Mouse (Mus musculus): ENCODE data around the gene Armc9. TPM values are rescaled to one million over a fixed set of nuclear protein-coding genes. Genes with fewer than 3 reads are reported as not detected.

Gene Armc9
- polyA plus RNA-seq, 1 experiment from 2014 or later = 15.2 TPM

DNA sequence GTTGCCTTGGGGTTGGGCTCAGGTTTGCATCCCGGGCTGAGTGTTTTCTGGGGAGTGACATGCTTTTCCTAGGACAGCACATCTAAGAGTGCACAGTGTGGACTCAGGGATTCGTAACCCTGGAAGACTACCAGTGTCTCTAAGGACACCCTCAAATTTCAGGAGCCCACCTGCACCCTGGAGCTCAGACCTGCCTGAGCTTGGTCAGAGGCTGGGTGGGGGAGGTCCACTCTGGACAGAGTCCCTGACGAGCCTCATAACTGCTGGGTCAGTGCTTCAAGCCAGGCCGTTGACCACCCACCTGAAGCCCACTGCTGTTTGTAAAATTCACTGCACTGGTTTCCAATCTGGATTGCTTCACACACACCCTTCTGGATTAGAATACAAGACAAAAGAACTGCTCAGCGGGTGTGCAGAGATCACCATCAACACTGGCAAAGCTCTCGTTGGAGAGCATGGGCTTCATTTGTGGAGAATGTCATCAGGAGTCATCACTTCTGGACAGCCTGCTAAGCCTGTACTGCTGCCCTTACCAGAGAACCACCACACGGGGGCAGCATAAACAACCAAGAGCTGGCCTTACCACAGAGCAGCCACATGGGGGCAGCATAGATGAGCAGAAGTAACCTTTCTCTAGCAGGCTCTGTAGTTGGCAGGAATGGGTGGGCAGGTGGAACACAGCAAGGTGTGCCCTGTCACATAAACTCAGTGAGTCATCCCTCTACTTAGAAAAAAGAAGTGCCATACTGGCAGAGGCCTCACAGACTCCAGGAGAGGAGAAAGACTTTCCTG is 24.1 kb downstream of the Armc9 start:
- 36% methylated on average over 7 of the region's 7 CpGs for WGBS (ENCODE audit: insufficient replicate concordance)
- peak; percentile 59 for ATAC-seq

DNA sequence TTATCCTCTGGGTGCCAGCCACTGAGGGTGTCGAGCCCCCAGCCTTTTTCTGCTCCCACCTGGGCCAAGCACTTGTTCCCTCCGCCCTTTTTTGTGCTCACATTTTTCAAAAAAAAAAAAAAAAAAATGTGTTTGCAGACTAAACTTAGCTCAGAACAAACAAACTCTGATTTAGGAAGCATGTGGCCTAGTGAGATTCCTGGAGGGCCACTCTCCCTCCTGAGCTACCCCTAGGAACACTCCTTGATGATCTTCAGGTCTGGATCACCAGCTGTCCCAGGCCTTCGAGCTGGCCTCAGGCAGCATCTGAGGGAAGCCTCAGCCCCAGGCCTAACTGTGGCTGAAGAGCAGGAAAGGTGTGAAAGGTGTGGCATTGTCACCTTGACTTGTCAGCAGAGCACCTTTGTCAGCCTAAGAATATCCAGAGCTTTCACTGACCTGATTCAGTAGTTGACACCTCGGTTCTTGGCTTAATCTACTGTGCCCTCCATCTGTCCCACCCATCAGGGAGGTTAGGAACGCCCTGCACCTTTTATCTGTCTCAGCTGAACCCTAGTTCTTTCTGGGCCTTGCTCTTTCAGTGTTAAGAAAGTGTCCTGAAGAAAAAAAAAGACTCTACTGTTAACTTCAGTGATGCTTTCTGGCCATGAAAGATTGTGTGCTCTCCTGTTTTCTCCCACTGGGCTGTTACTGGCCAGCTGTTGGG is 27.6 kb downstream of the Armc9 start:
- peak overlapping the region; percentile 11; the same call in 1 of the 2 replicates for H3K4me2 ChIP-seq
- 49% methylated on average over 5 of the region's 5 CpGs for WGBS (ENCODE audit: insufficient replicate concordance)
- H3K36me3 ChIP-seq = no peaks in the 10 kb centered on the region; the same call in 1 of the 2 replicates
- H3K9me3 ChIP-seq (replicated peaks) = no peaks in the 10 kb centered on the region
- H3K9ac ChIP-seq = 0 out of 2 replicates have a peak overlapping the region, but pooled peaks have one; percentile 12
- peak overlapping the region; percentile 61 for H3K27ac ChIP-seq
- peaks cover 19% of the 10 kb centered on the region for H3K4me1 ChIP-seq
- ATAC-seq = peak; percentile 75
- no peak overlapping the region for H3K4me3 ChIP-seq
- no peaks in the 10 kb centered on the region for H3K27me3 ChIP-seq (replicated peaks)

More for the DNA sequence above, 24.1 kb downstream of the Armc9 start:
- Histone ChIP-seq H3K9ac (no peak overlapping the region), H3K36me3 (peaks cover 28% of the 10 kb centered on the region), H3K4me2 (no peak overlapping the region), H3K4me1 (peaks cover 19% of the 10 kb centered on the region), H3K4me3 (no peak overlapping the region), H3K9me3 (replicated peaks) (no peaks in the 10 kb centered on the region), H3K27me3 (replicated peaks) (no peaks in the 10 kb centered on the region), H3K27ac (no peak overlapping the region)

- no peaks in the 10 kb centered on the region for H3K9me3 ChIP-seq (replicated peaks)
- H3K4me1 ChIP-seq = peaks cover 21% of the 10 kb centered on the region
- no peak for ATAC-seq
- WGBS (ENCODE audit: insufficient replicate concordance) = 56% methylated on average over 4 of the region's 4 CpGs
- H3K27ac ChIP-seq = no peak overlapping the region
- H3K36me3 ChIP-seq = 0 out of 2 replicates have a peak, but pooled peaks cover under 1% of the 10 kb centered on the region
- no peak overlapping the region for H3K4me2 ChIP-seq
- H3K9ac ChIP-seq = no peak overlapping the region
- H3K27me3 ChIP-seq (replicated peaks) = no peaks in the 10 kb centered on the region
- H3K4me3 ChIP-seq = no peak overlapping the region
Observed at GRCm38 (mm10) chr1:86183577-86184263, 29.1 kb downstream of the Armc9 start.

DNA sequence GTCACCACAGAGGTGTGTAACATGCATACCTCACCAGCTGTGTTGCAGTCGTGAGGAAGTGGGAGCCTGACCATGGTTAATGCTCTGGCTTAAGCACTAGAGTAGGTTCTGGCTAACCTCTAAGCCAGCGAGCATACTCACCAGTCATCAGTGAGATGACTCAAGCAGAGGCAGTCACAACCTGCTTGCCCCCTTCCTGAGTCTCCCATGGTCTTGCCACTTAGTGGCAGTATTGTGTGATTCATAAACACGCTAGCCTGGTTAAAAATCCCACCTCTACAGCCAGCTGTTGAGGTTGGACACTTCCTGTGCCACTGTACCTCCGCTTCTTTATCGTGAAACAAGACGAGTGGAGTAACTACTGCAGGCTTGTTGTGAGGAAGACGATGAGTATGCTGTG is 32.2 kb downstream of the Armc9 start:
- H3K9me3 ChIP-seq (replicated peaks) = no peaks in the 10 kb centered on the region
- H3K4me2 ChIP-seq = no peak overlapping the region
- H3K36me3 ChIP-seq = peaks cover 9% of the 10 kb centered on the region
- H3K4me1 ChIP-seq = peaks cover 23% of the 10 kb centered on the region
- WGBS (ENCODE audit: insufficient replicate concordance) = 59% methylated on average over 7 of the region's 7 CpGs
- H3K4me3 ChIP-seq = no peak overlapping the region
- no peak overlapping the region for H3K9ac ChIP-seq
- no peak for ATAC-seq
- H3K27ac ChIP-seq = no peak overlapping the region
- H3K27me3 ChIP-seq (replicated peaks) = no peaks in the 10 kb centered on the region

DNA sequence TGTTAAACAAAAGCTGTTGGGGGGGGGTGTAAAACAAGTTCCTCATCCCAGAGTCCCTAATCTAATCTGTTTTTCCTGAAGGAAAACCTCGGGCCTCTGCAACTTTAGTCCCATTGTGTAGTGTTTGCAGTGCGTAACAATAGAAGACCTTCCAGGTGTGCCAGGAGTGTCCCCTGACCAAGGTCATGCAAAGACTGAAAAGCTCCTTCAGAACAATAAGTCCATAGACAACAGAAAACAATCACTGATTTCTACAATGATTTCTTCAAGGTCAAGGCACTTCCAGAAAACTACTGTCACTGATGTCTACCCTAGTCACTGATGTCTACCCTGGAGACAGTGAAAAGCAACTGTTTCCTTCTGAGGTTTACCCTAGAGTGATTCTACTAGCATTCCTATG is 33.3 kb downstream of the Armc9 start:
- no peaks in the 10 kb centered on the region for H3K9me3 ChIP-seq (replicated peaks)
- no peaks in the 10 kb centered on the region for H3K27me3 ChIP-seq (replicated peaks)
- peaks cover 12% of the 10 kb centered on the region for H3K4me1 ChIP-seq
- H3K9ac ChIP-seq = no peak overlapping the region
- peaks cover 12% of the 10 kb centered on the region for H3K36me3 ChIP-seq
- H3K4me2 ChIP-seq = no peak overlapping the region
- no peak for ATAC-seq
- no peak overlapping the region for H3K4me3 ChIP-seq
- H3K27ac ChIP-seq = no peak overlapping the region
- WGBS (ENCODE audit: insufficient replicate concordance) = 52% methylated on average over 2 of the region's 2 CpGs

- H3K36me3 ChIP-seq = peaks cover 15% of the 10 kb centered on the region
- H3K27me3 ChIP-seq (replicated peaks) = no peaks in the 10 kb centered on the region
- H3K9ac ChIP-seq = no peak overlapping the region
- H3K4me1 ChIP-seq = peaks cover 10% of the 10 kb centered on the region
- H3K4me3 ChIP-seq = no peak overlapping the region
- no peaks in the 10 kb centered on the region for H3K9me3 ChIP-seq (replicated peaks)
- H3K4me2 ChIP-seq = no peak overlapping the region
- H3K27ac ChIP-seq = no peak overlapping the region
- ATAC-seq = no peak
- WGBS (ENCODE audit: insufficient replicate concordance) = 73% methylated on average over 2 of the region's 2 CpGs
Observed at GRCm38 (mm10) chr1:86188271-86188670, 33.7 kb downstream of the Armc9 start.

DNA sequence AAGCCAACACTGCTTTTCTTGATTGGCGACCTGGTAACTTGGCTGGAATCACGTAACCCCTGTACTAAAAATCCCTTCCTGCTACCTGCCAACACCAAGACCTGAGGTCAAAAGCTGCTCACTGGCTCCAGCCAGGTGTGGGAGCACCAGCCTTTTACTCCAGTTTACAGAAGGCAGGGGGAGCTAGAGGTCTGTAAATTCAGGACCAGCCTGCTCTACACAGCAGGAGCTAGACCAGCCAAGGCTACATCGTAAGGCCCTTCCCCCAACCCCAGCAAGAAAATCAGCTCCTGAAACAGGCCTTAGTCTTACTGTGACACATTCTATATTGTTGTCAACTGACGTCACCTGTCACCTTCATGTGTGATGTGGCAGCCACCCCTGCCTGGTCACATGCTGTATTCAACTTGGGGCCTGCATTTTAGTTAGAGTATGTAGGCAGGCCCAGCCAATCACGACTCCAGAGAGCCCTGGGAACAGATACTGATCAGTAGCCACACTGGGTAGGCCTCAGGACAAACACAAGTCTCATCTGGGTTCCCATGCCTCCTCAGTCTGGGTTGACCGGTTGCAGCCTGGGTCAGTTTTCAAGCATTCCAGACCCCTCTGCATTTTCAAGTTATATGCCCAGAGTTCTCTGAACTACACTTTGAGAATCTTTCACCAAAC is 34.6 kb downstream of the Armc9 start:
- WGBS (ENCODE audit: insufficient replicate concordance) = 68% methylated on average over 6 of the region's 6 CpGs
- Histone ChIP-seq H3K27me3 (replicated peaks) (no peaks in the 10 kb centered on the region), H3K36me3 (peaks cover 16% of the 10 kb centered on the region), H3K9ac (no peak overlapping the region), H3K4me2 (no peak overlapping the region), H3K4me3 (no peak overlapping the region), H3K4me1 (peaks cover 10% of the 10 kb centered on the region; the same call in 1 of the 2 replicates), H3K9me3 (replicated peaks) (no peaks in the 10 kb centered on the region), H3K27ac (no peak overlapping the region)
- ATAC-seq = peak; percentile 62; the same call in 1 of the 2 replicates

- 45% methylated on average over 6 of the region's 6 CpGs for WGBS (ENCODE audit: insufficient replicate concordance)
- no peak for ATAC-seq
- H3K4me3 ChIP-seq = no peak overlapping the region
- H3K4me1 ChIP-seq = peaks cover 10% of the 10 kb centered on the region; the same call in 1 of the 2 replicates
- H3K27ac ChIP-seq = no peak overlapping the region
- peaks cover 23% of the 10 kb centered on the region for H3K36me3 ChIP-seq
- no peaks in the 10 kb centered on the region for H3K9me3 ChIP-seq (replicated peaks)
- no peaks in the 10 kb centered on the region for H3K27me3 ChIP-seq (replicated peaks)
- no peak overlapping the region for H3K4me2 ChIP-seq
- no peak overlapping the region for H3K9ac ChIP-seq
Observed at GRCm38 (mm10) chr1:86190843-86191242, 36.3 kb downstream of the Armc9 start.

DNA sequence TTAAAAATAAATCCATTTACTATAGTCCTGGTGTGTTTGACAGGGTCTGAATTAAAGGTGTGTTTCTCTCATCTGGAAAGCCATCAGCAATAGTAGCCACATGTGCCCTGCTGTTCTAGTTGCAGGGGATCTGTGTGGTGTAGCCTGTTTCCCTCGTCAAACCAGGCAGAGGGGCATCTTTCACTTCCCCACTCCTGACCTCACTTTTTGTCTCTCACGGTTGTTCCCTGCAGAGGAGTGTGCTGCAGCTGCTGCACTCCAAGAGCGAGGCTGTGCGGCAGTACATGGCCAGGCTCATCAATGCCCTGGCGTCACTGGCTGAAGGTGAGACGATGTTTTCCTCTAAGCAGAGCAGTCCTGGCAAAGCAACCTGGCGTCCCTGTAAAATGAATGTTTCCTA is 39.5 kb downstream of the Armc9 start:
- no peak overlapping the region for H3K4me3 ChIP-seq
- H3K36me3 ChIP-seq = peaks cover 33% of the 10 kb centered on the region
- no peaks in the 10 kb centered on the region for H3K27me3 ChIP-seq (replicated peaks)
- peaks cover 6% of the 10 kb centered on the region; the same call in 1 of the 2 replicates for H3K4me1 ChIP-seq
- H3K9me3 ChIP-seq (replicated peaks) = no peaks in the 10 kb centered on the region
- WGBS (ENCODE audit: insufficient replicate concordance) = 67% methylated on average over 7 of the region's 7 CpGs
- no peak overlapping the region for H3K4me2 ChIP-seq
- no peak for ATAC-seq
- no peak overlapping the region for H3K27ac ChIP-seq
- H3K9ac ChIP-seq = no peak overlapping the region

- Histone ChIP-seq H3K36me3 (peaks cover 60% of the 10 kb centered on the region), H3K27me3 (replicated peaks) (no peaks in the 10 kb centered on the region), H3K9ac (no peak overlapping the region), H3K9me3 (replicated peaks) (no peaks in the 10 kb centered on the region), H3K27ac (no peak overlapping the region), H3K4me1 (no peaks in the 10 kb centered on the region), H3K4me3 (no peak overlapping the region), H3K4me2 (no peak overlapping the region)
- ATAC-seq = no peak
- WGBS (ENCODE audit: insufficient replicate concordance) = 81% methylated on average over 6 of the region's 6 CpGs
Observed at GRCm38 (mm10) chr1:86198276-86198675, 43.7 kb downstream of the Armc9 start.

GRCm38 (mm10) chr1:86199026-86199425 is 44.4 kb downstream of the Armc9 start:
- H3K4me3 ChIP-seq = no peak overlapping the region
- 89% methylated on average over 5 of the region's 5 CpGs for WGBS (ENCODE audit: insufficient replicate concordance)
- no peak overlapping the region for H3K27ac ChIP-seq
- H3K9ac ChIP-seq = no peak overlapping the region
- ATAC-seq = no peak
- no peaks in the 10 kb centered on the region for H3K9me3 ChIP-seq (replicated peaks)
- H3K27me3 ChIP-seq (replicated peaks) = no peaks in the 10 kb centered on the region
- H3K36me3 ChIP-seq = peaks cover 68% of the 10 kb centered on the region
- H3K4me1 ChIP-seq = no peaks in the 10 kb centered on the region
- no peak overlapping the region for H3K4me2 ChIP-seq
